Comparison of ENCODE assay signal across 25 mouse cellular contexts in genomic region chr17:76658056-76658455, GRCm38 (mm10).
DNase-seq lines count a peak whose midpoint lies in the region; ATAC-seq and TF ChIP-seq lines count a peak whose summit lies in the region.
"Had no signal": no experiment of that assay in that cellular context is flagged by ENCODE, and none has a peak within 500 bp of the region (broad histone marks: within the 10 kb centered on the region; RNA-seq: fewer than 3 reads in every experiment).

No protein-coding gene starts in this region.

- no peak for TF ChIP-seq CTCF in lung, embryonic 14.5 days (IDR thresholded peaks at IDR 0.05; ENCODE audit: low read depth)

- H3K9ac ChIP-seq in forebrain, embryonic 15.5 days (replicated peaks), result no peak overlapping the region
- H3K9ac ChIP-seq in forebrain, embryonic 11.5 days (ENCODE audit: low read length), result no peak overlapping the region
- H3K9ac ChIP-seq in lung, embryonic 14.5 days, result no peak overlapping the region
- H3K9ac ChIP-seq in embryonic facial prominence, embryonic 14.5 days (ENCODE audit: low read depth, low read length), result no peak overlapping the region
- H3K9ac ChIP-seq: hindbrain, embryonic 13.5 days; intestine, embryonic 15.5 days; neural tube, embryonic 12.5 days had no signal

- DNase-seq in forebrain, embryonic 11.5 days (ENCODE audit: low spot score), result no peak
- peak; percentile 74 for DNase-seq in lung, embryonic 14.5 days
- no peak for DNase-seq in lung, postnatal 4 days
- DNase-seq in NIH3T3 (ENCODE audit: low read depth), result peak; percentile 3
- DNase-seq in embryonic facial prominence, embryonic 14.5 days (ENCODE audit: low spot score), result peak; percentile 87
- DNase-seq in gastrocnemius, postnatal 25 days, result no peak
- no peak for DNase-seq in kidney, postnatal 36 days
- DNase-seq: adrenal gland, adult 2 months; B cell, adult 2 months; cerebellum, adult 8-10 months; cerebellum, postnatal 36 days; embryo, embryonic 11 days; kidney, adult 8-10 months; kidney, postnatal 25 days; left cerebral cortex, postnatal 4 days; lung, postnatal 14 days; right cerebral cortex, postnatal 14 days; spleen, adult 18-20 months had no signal

- H3K27me3 ChIP-seq in forebrain, embryonic 15.5 days, result no peaks in the 10 kb centered on the region
- H3K27me3 ChIP-seq in forebrain, embryonic 11.5 days (ENCODE audit: control insufficient read depth, insufficient read depth, low read length), result no peaks in the 10 kb centered on the region
- H3K27me3 ChIP-seq in lung, embryonic 14.5 days (ENCODE audit: insufficient read depth, low read length), result no peaks in the 10 kb centered on the region
- H3K27me3 ChIP-seq in embryonic facial prominence, embryonic 14.5 days (replicated peaks; ENCODE audit: control insufficient read depth, insufficient read depth, low read length), result no peaks in the 10 kb centered on the region
- H3K27me3 ChIP-seq: CH12.LX; hindbrain, embryonic 13.5 days; intestine, embryonic 15.5 days; megakaryocyte, embryonic 14.5 days; neural tube, embryonic 12.5 days had no signal

- no peak overlapping the region for H3K4me2 ChIP-seq in forebrain, embryonic 15.5 days (replicated peaks)
- H3K4me2 ChIP-seq in forebrain, embryonic 11.5 days (ENCODE audit: low read depth, low read length, severe bottlenecking), result no peak overlapping the region
- no peak overlapping the region for H3K4me2 ChIP-seq in lung, embryonic 14.5 days
- H3K4me2 ChIP-seq in embryonic facial prominence, embryonic 14.5 days (ENCODE audit: low read depth, low read length), result no peak overlapping the region
- H3K4me2 ChIP-seq: hindbrain, embryonic 13.5 days; intestine, embryonic 15.5 days; neural tube, embryonic 12.5 days had no signal

- no peaks in the 10 kb centered on the region for H3K9me3 ChIP-seq in forebrain, embryonic 15.5 days
- H3K9me3 ChIP-seq in forebrain, embryonic 11.5 days (ENCODE audit: control insufficient read depth, low read length), result no peaks in the 10 kb centered on the region
- H3K9me3 ChIP-seq in lung, embryonic 14.5 days (ENCODE audit: low read depth, low read length), result no peaks in the 10 kb centered on the region
- no peaks in the 10 kb centered on the region for H3K9me3 ChIP-seq in embryonic facial prominence, embryonic 14.5 days (ENCODE audit: control insufficient read depth, low read length)
- H3K9me3 ChIP-seq: hindbrain, embryonic 13.5 days; intestine, embryonic 15.5 days; neural tube, embryonic 12.5 days had no signal

- no peak overlapping the region for H3K27ac ChIP-seq in forebrain, embryonic 15.5 days (replicated peaks)
- no peak overlapping the region for H3K27ac ChIP-seq in forebrain, embryonic 11.5 days (ENCODE audit: low read depth, low read length)
- H3K27ac ChIP-seq in lung, embryonic 14.5 days (ENCODE audit: low read depth), result no peak overlapping the region
- no peak overlapping the region for H3K27ac ChIP-seq in embryonic facial prominence, embryonic 14.5 days (replicated peaks; ENCODE audit: low read depth, low read length)
- H3K27ac ChIP-seq: hindbrain, embryonic 13.5 days; intestine, embryonic 15.5 days; neural tube, embryonic 12.5 days had no signal

- WGBS in forebrain, embryonic 15.5 days, result 56% methylated on average over 4 of the region's 4 CpGs
- 85% methylated on average over 4 of the region's 4 CpGs for WGBS in forebrain, embryonic 11.5 days
- 40% methylated on average over 4 of the region's 4 CpGs for WGBS in lung, embryonic 14.5 days
- WGBS in embryonic facial prominence, embryonic 14.5 days, result 39% methylated on average over 4 of the region's 4 CpGs

- peak; percentile 91 for ATAC-seq in forebrain, embryonic 15.5 days (replicated peaks)
- no peak for ATAC-seq in forebrain, embryonic 11.5 days (replicated peaks; ENCODE audit: low FRiP score)
- ATAC-seq in lung, embryonic 14.5 days (ENCODE audit: insufficient read depth), result no peak
- no peak for ATAC-seq in embryonic facial prominence, embryonic 14.5 days (ENCODE audit: low read depth)
- ATAC-seq: intestine, embryonic 15.5 days had no signal

- H3K4me3 ChIP-seq in forebrain, embryonic 15.5 days, result no peak overlapping the region
- no peak overlapping the region for H3K4me3 ChIP-seq in forebrain, embryonic 11.5 days (ENCODE audit: low read depth, low read length)
- H3K4me3 ChIP-seq in lung, embryonic 14.5 days (ENCODE audit: low read depth, low read length), result no peak overlapping the region
- no peak overlapping the region for H3K4me3 ChIP-seq in embryonic facial prominence, embryonic 14.5 days (ENCODE audit: low read depth, low read length)
- H3K4me3 ChIP-seq: hindbrain, embryonic 13.5 days; intestine, embryonic 15.5 days; megakaryocyte, embryonic 14.5 days; neural tube, embryonic 12.5 days had no signal

- H3K4me1 ChIP-seq in forebrain, embryonic 15.5 days, result 0 out of 2 replicates have a peak, but pooled peaks cover 2% of the 10 kb centered on the region
- no peaks in the 10 kb centered on the region for H3K4me1 ChIP-seq in forebrain, embryonic 11.5 days (replicated peaks; ENCODE audit: control insufficient read depth, insufficient read depth, low read length)
- no peaks in the 10 kb centered on the region for H3K4me1 ChIP-seq in lung, embryonic 14.5 days (ENCODE audit: insufficient read depth)
- no peaks in the 10 kb centered on the region for H3K4me1 ChIP-seq in embryonic facial prominence, embryonic 14.5 days (ENCODE audit: control insufficient read depth, insufficient read depth, low read length)
- H3K4me1 ChIP-seq: hindbrain, embryonic 13.5 days; intestine, embryonic 15.5 days; megakaryocyte, embryonic 14.5 days; neural tube, embryonic 12.5 days had no signal

- no peaks in the 10 kb centered on the region for H3K36me3 ChIP-seq in forebrain, embryonic 15.5 days
- no peaks in the 10 kb centered on the region for H3K36me3 ChIP-seq in forebrain, embryonic 11.5 days (ENCODE audit: control insufficient read depth, insufficient read depth, low read length)
- H3K36me3 ChIP-seq in lung, embryonic 14.5 days (ENCODE audit: insufficient read depth), result no peaks in the 10 kb centered on the region
- no peaks in the 10 kb centered on the region for H3K36me3 ChIP-seq in embryonic facial prominence, embryonic 14.5 days (ENCODE audit: control insufficient read depth, insufficient read depth, low read length)
- H3K36me3 ChIP-seq: G1E; hindbrain, embryonic 13.5 days; intestine, embryonic 15.5 days; neural tube, embryonic 12.5 days had no signal

Comparison
In these comparisons a context has a peak if more than half of its experiments do, and no peak if none do; other contexts are left out.
1. DNase-seq: peak in lung, embryonic 14.5 days (single experiment), NIH3T3 (single experiment) and embryonic facial prominence, embryonic 14.5 days (single experiment); none in forebrain, embryonic 11.5 days (single experiment), lung, postnatal 4 days (0 of 2), gastrocnemius, postnatal 25 days (single experiment) and kidney, postnatal 36 days (0 of 2).